Mouse (Mus musculus): Measurements from ENCODE around the gene Tspan1. TPM values are rescaled to one million over a fixed set of nuclear protein-coding genes. Genes with fewer than 3 reads are reported as not detected.

The Tspan1 gene
- polyA plus RNA-seq, 1 experiment from 2014 or later, result 0.24 TPM

- Histone ChIP-seq H3K9me3 (replicated peaks; ENCODE audit: control insufficient read depth, low read length) (no peaks in the 10 kb centered on the region), H3K4me2 (ENCODE audit: low read depth, low read length) (no peak overlapping the region), H3K27me3 (ENCODE audit: control insufficient read depth, insufficient read depth, low read length) (no peaks in the 10 kb centered on the region), H3K9ac (replicated peaks; ENCODE audit: low read length) (no peak overlapping the region), H3K36me3 (replicated peaks; ENCODE audit: control insufficient read depth, insufficient read depth, low read depth, low read length) (no peaks in the 10 kb centered on the region), H3K4me1 (ENCODE audit: control insufficient read depth, insufficient read depth, low read length) (no peaks in the 10 kb centered on the region), H3K4me3 (ENCODE audit: low read depth, low read length) (no peak overlapping the region), H3K27ac (replicated peaks; ENCODE audit: low read depth, low read length) (no peak overlapping the region)
- no peak for ATAC-seq (replicated peaks; ENCODE audit: insufficient number of reproducible peaks, low FRiP score, low TSS enrichment, low read depth)
- DNase-seq (ENCODE audit: low spot score), result peak; percentile 75
- 45% methylated on average over 2 of the region's 2 CpGs for WGBS
Measured at GRCm38 (mm10) chr4:116134990-116135389, 32.4 kb downstream of the Tspan1 start.

GRCm38 (mm10) chr4:116133126-116133525, 34.3 kb downstream of the Tspan1 start:
- H3K36me3 ChIP-seq (replicated peaks; ENCODE audit: control insufficient read depth, insufficient read depth, low read depth, low read length), result no peaks in the 10 kb centered on the region
- H3K27me3 ChIP-seq (ENCODE audit: control insufficient read depth, insufficient read depth, low read length), result no peaks in the 10 kb centered on the region
- ATAC-seq (replicated peaks; ENCODE audit: insufficient number of reproducible peaks, low FRiP score, low TSS enrichment, low read depth), result no peak
- no peak overlapping the region for H3K4me3 ChIP-seq (ENCODE audit: low read depth, low read length)
- H3K9ac ChIP-seq (replicated peaks; ENCODE audit: low read length), result no peak overlapping the region
- H3K27ac ChIP-seq (replicated peaks; ENCODE audit: low read depth, low read length), result no peak overlapping the region
- no peaks in the 10 kb centered on the region for H3K9me3 ChIP-seq (replicated peaks; ENCODE audit: control insufficient read depth, low read length)
- 91% methylated on average over 4 of the region's 4 CpGs for WGBS
- no peak overlapping the region for H3K4me2 ChIP-seq (ENCODE audit: low read depth, low read length)
- H3K4me1 ChIP-seq (ENCODE audit: control insufficient read depth, insufficient read depth, low read length), result no peaks in the 10 kb centered on the region
- DNase-seq (ENCODE audit: low spot score), result no peak

GRCm38 (mm10) chr4:116127956-116128355, 39.4 kb downstream of the Tspan1 start:
- Histone ChIP-seq H3K9ac (replicated peaks; ENCODE audit: low read length) (no peak overlapping the region), H3K27ac (replicated peaks; ENCODE audit: low read depth, low read length) (no peak overlapping the region), H3K9me3 (replicated peaks; ENCODE audit: control insufficient read depth, low read length) (no peaks in the 10 kb centered on the region), H3K27me3 (ENCODE audit: control insufficient read depth, insufficient read depth, low read length) (no peaks in the 10 kb centered on the region), H3K4me3 (ENCODE audit: low read depth, low read length) (no peak overlapping the region), H3K4me2 (ENCODE audit: low read depth, low read length) (no peak overlapping the region), H3K36me3 (replicated peaks; ENCODE audit: control insufficient read depth, insufficient read depth, low read depth, low read length) (no peaks in the 10 kb centered on the region), H3K4me1 (ENCODE audit: control insufficient read depth, insufficient read depth, low read length) (no peaks in the 10 kb centered on the region)
- ATAC-seq (replicated peaks; ENCODE audit: insufficient number of reproducible peaks, low FRiP score, low TSS enrichment, low read depth) (no peak), DNase-seq (ENCODE audit: low spot score) (no peak)
- WGBS, result 70% methylated on average over 6 of the region's 6 CpGs

DNA sequence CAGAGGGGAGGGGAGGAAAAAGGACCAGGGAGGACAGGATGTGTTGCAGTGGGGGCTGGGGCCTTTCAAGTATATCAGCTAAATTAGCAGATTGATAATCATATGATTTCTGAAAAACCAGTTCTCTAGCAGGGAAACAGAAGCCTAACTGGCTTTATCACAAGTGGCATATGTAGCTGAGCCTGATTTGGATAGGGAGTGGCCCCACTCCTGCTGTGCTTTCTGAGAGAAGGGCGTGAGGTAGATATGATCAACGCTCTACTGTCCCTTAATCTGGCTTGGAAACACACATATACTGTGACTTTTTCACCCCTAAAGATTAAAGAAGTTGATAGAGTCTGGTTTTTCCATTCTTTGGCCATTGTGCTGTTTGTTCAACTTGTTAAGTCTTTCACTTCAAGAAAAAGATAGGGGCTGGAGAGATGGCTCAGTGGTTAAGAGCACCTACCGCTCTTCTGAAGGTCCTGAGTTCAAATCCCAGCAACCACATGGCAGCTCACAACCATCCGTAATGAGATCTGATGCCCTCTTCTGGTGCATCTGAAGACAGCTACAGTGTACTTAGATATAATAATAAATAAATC, 41.5 kb downstream of the Tspan1 start:
- Histone ChIP-seq H3K9ac (replicated peaks; ENCODE audit: low read length) (no peak overlapping the region), H3K4me1 (ENCODE audit: control insufficient read depth, insufficient read depth, low read length) (0 out of 2 replicates have a peak, but pooled peaks cover 2% of the 10 kb centered on the region), H3K36me3 (replicated peaks; ENCODE audit: control insufficient read depth, insufficient read depth, low read depth, low read length) (no peaks in the 10 kb centered on the region), H3K27ac (replicated peaks; ENCODE audit: low read depth, low read length) (no peak overlapping the region), H3K4me2 (ENCODE audit: low read depth, low read length) (no peak overlapping the region), H3K9me3 (replicated peaks; ENCODE audit: control insufficient read depth, low read length) (no peaks in the 10 kb centered on the region), H3K27me3 (ENCODE audit: control insufficient read depth, insufficient read depth, low read length) (no peaks in the 10 kb centered on the region), H3K4me3 (ENCODE audit: low read depth, low read length) (no peak overlapping the region)
- DNase-seq (ENCODE audit: low spot score) (no peak), ATAC-seq (replicated peaks; ENCODE audit: insufficient number of reproducible peaks, low FRiP score, low TSS enrichment, low read depth) (no peak)
- 95% methylated on average over 4 of the region's 4 CpGs for WGBS

DNA sequence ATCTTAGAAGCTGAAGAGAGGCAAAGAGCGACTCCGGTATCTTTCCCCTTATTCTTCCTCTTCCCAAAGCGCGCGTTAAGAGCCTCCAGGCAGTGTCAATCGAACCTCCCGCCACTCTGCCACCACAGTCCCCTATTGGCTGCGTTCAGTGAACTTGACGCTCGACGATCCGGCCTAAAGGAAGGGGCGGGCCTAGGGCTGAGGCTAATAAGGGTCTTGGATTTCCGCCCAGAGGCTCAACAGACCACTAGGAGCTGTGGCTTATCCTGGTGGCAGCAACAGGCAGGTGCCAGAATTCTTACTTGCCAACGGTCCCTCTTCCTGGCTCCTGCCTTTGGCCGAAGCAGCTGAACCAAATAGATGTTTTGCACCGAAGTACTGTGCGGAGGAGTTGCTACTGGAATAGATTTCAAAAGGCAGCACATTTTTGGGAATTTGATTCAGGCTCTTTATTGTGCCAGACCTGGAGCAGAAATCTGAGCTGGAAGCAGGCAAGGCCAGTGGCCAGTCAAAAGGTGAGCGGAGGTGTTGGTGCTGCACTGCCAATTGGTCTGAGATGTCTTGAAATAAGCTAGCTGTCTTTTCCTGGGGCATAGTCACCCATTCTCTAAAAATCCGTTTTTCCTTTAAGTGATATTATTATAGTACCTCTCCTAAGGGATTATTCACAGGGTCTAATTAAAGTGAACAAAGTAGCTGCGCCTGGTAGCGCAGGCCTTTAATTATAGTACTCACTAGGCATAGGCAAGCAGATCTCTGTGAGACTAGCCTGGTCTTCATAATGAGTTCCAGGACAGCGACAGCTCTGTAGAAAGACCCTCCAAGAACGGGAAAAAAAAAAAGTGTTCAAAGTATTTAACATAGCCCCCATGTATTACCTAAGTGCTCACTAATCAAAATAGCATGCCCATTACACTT, 43.5 kb downstream of the Tspan1 start, which contains the start of the genes Rad54l and Pomgnt1:
Gene Rad54l, minus strand, starts transcription at position 89 of the 918 bp plus-strand sequence.
Gene Pomgnt1, plus strand, starts transcription at position 239 of the 918 bp plus-strand sequence.
- peak; percentile 98 for ATAC-seq (replicated peaks; ENCODE audit: insufficient number of reproducible peaks, low FRiP score, low TSS enrichment, low read depth)
- H3K27ac ChIP-seq (replicated peaks; ENCODE audit: low read depth, low read length), result no peak within 1 kb of the TSS

DNA sequence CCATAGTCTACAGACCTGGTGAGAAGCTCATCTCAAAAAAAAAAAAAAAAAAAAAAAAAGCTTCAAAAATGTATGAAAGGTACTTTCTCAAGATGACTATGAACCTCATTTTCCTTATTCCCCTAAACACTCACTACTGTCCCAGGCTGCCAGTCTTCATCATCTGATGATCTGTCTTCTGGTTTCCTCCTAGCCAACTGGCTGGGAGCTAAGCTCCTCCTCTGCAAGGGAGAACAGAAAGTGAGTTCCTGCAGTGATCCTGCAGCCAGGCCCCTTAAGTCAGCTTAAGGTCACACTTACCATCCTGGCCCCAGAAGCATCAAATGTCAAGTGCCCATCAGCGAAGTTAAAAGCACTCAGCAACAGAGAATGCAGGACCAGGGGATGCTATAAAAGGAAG, 44.6 kb downstream of the Tspan1 start:
- Histone ChIP-seq H3K9ac (replicated peaks; ENCODE audit: low read length) (peak overlapping the region; percentile 77), H3K36me3 (replicated peaks; ENCODE audit: control insufficient read depth, insufficient read depth, low read depth, low read length) (no peaks in the 10 kb centered on the region; the same call in 1 of the 2 replicates), H3K9me3 (replicated peaks; ENCODE audit: control insufficient read depth, low read length) (no peaks in the 10 kb centered on the region), H3K4me3 (ENCODE audit: low read depth, low read length) (peak overlapping the region; percentile 66), H3K27ac (replicated peaks; ENCODE audit: low read depth, low read length) (no peak overlapping the region), H3K4me1 (ENCODE audit: control insufficient read depth, insufficient read depth, low read length) (0 out of 2 replicates have a peak, but pooled peaks cover 2% of the 10 kb centered on the region), H3K27me3 (ENCODE audit: control insufficient read depth, insufficient read depth, low read length) (no peaks in the 10 kb centered on the region), H3K4me2 (ENCODE audit: low read depth, low read length) (peak overlapping the region; percentile 70)
- 0% methylated on average over 1 of the region's 1 CpGs for WGBS
- DNase-seq (ENCODE audit: low spot score) (peak; percentile 6), ATAC-seq (replicated peaks; ENCODE audit: insufficient number of reproducible peaks, low FRiP score, low TSS enrichment, low read depth) (no peak)

More for the DNA sequence above, 43.5 kb downstream of the Tspan1 start, which contains the start of the genes Rad54l and Pomgnt1:
- Histone ChIP-seq H3K4me2 (ENCODE audit: low read depth, low read length) (peak within 1 kb of the TSS; percentile 70), H3K4me1 (ENCODE audit: control insufficient read depth, insufficient read depth, low read length) (0 out of 2 replicates have a peak, but pooled peaks cover 2% of the 10 kb centered on the region), H3K9me3 (replicated peaks; ENCODE audit: control insufficient read depth, low read length) (no peaks in the 10 kb centered on the region), H3K27me3 (ENCODE audit: control insufficient read depth, insufficient read depth, low read length) (no peaks in the 10 kb centered on the region), H3K9ac (replicated peaks; ENCODE audit: low read length) (peak within 1 kb of the TSS; percentile 77), H3K36me3 (replicated peaks; ENCODE audit: control insufficient read depth, insufficient read depth, low read depth, low read length) (no peaks in the 10 kb centered on the region; the same call in 1 of the 2 replicates), H3K4me3 (ENCODE audit: low read depth, low read length) (peak within 1 kb of the TSS; percentile 66)
- WGBS, result 4% methylated on average over 24 of the region's 24 CpGs
- DNase-seq (ENCODE audit: low spot score), result peak; percentile 97
